Mouse (Mus musculus): ENCODE measurements around the gene Sgcd. TPM values are rescaled to one million over a fixed set of nuclear protein-coding genes. Genes with fewer than 3 reads are reported as not detected.

Sgcd gene
- polyA plus RNA-seq, 1 experiment from 2014 or later, result not detected

DNA sequence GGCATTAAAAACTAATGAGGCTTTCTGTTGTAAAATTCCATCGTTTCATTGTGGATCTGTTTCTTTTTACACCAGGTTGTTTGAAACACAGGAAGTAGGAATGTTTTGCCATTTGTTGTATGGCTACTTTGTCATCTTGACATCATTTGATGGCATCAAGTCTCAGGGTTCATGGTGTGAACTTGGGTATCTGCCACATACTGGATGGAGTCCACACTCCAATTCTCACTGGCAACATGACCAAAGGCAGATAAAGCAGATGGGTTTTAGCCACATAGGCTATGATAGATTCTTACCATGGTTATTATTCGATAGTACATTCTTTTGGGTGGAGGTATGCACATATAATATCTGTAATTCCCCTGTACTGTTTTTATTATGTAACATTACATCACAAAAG is 1106.3 kb downstream of the Sgcd start:
- no peaks in the 10 kb centered on the region for H3K79me2 ChIP-seq (ENCODE audit: inconsistent target)
- H3K27ac ChIP-seq, result no peak overlapping the region
- no peak overlapping the region for H3K4me3 ChIP-seq (ENCODE audit: inconsistent target)
- H3K36me3 ChIP-seq (ENCODE audit: inconsistent target), result no peaks in the 10 kb centered on the region
- WGBS (ENCODE audit: missing documents), result 84% methylated on average over 2 of the region's 2 CpGs

DNA sequence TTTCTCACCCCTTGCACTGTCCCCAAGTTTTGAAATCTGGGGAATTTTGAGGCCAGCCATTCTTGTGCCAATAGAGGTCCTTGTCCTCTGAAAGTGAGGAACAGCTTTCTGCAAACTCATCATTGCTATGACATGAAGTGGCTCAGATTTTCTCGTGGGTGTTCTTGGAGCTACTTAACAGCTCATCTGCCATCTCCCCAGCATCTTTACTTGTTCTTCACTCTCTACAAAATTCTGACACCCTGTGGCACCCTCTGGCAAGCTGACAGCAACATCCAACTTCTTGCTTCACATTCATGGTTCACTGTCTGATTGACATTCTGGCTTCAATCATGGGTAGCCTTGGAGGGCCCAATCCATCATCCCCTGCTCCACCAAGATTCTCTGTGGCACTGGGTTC is 1113.0 kb downstream of the Sgcd start:
- Histone ChIP-seq H3K4me3 (ENCODE audit: inconsistent target) (no peak overlapping the region), H3K79me2 (ENCODE audit: inconsistent target) (no peaks in the 10 kb centered on the region), H3K36me3 (ENCODE audit: inconsistent target) (no peaks in the 10 kb centered on the region), H3K27ac (no peak overlapping the region)
- whole genome bisulfite sequencing (ENCODE audit: missing documents), result 100% methylated on average over 1 of the region's 1 CpGs

GRCm38 (mm10) chr11:46868594-46868993 is 1120.2 kb downstream of the Sgcd start:
- Histone ChIP-seq H3K36me3 (ENCODE audit: inconsistent target) (no peaks in the 10 kb centered on the region), H3K4me3 (ENCODE audit: inconsistent target) (no peak overlapping the region), H3K27ac (no peak overlapping the region), H3K79me2 (ENCODE audit: inconsistent target) (no peaks in the 10 kb centered on the region)
- 84% methylated on average over 7 of the region's 7 CpGs for WGBS (ENCODE audit: missing documents)

DNA sequence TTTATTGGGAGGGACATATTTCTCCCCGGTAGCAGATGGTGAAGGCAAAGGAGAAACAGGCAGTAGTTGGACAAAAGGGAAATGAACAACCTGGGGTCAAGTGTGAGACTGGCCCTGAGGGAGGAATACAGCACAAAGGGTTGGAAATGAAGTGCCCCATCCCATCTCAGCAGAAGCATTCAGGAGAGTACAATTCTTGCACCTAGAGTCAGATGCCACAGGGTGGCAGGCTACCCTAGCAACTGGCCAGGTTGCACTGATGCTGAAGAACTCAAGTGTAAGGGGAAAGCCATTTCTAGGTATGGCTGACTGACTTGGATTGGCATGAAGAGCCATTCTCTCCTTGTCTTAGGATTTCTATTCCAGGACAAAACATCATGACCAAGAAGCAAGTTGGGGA is 1124.0 kb downstream of the Sgcd start:
- no peak overlapping the region for H3K4me3 ChIP-seq (ENCODE audit: inconsistent target)
- H3K79me2 ChIP-seq (ENCODE audit: inconsistent target), result no peaks in the 10 kb centered on the region
- 86% methylated on average over 1 of the region's 1 CpGs for WGBS (ENCODE audit: missing documents)
- no peaks in the 10 kb centered on the region for H3K36me3 ChIP-seq (ENCODE audit: inconsistent target)
- no peak overlapping the region for H3K27ac ChIP-seq

DNA sequence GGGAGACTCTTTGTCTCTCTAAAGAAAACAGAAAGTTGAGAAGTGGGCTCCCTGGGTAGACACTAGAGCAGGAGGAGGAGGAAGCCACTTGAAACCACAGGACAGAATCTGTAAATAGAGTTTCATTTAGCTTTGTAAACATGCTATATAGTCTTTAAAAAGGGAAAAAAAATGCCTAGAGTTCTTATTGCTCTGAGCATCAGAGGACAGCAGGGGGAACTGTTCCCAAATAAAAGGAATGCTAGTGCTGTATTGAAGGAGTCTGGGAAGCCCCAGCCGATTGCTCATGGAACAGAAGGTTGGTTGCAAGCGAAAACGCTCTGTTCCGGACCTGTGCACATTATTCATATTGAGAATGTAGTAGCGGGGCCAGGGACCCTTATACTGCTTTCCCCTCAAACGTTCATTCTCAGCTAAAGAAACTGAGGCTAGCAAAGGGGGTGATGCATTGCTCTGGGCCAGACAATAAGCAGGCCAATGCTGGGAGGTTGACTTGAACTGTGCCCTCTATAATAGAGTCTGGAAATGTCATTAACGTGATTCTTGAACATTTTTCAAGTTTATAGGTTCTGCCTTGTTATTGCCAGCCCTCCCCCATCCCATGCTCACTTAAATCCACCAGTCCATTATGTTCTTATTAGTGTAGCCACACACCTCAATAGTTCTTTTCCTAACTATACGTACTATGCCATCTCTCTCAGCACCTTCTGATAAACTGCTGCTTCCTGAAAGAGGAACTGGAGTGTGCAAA is 1140.4 kb downstream of the Sgcd start:
- 66% methylated on average over 8 of the region's 8 CpGs for WGBS (ENCODE audit: missing documents)
- Histone ChIP-seq H3K4me3 (ENCODE audit: inconsistent target) (no peak overlapping the region), H3K79me2 (ENCODE audit: inconsistent target) (no peaks in the 10 kb centered on the region), H3K27ac (no peak overlapping the region), H3K36me3 (ENCODE audit: inconsistent target) (no peaks in the 10 kb centered on the region)

GRCm38 (mm10) chr11:46847827-46848220 is 1140.9 kb downstream of the Sgcd start:
- H3K36me3 ChIP-seq (ENCODE audit: inconsistent target), result no peaks in the 10 kb centered on the region
- no peak overlapping the region for H3K27ac ChIP-seq
- WGBS (ENCODE audit: missing documents), result 76% methylated on average over 3 of the region's 3 CpGs
- H3K4me3 ChIP-seq (ENCODE audit: inconsistent target), result no peak overlapping the region
- H3K79me2 ChIP-seq (ENCODE audit: inconsistent target), result no peaks in the 10 kb centered on the region

DNA sequence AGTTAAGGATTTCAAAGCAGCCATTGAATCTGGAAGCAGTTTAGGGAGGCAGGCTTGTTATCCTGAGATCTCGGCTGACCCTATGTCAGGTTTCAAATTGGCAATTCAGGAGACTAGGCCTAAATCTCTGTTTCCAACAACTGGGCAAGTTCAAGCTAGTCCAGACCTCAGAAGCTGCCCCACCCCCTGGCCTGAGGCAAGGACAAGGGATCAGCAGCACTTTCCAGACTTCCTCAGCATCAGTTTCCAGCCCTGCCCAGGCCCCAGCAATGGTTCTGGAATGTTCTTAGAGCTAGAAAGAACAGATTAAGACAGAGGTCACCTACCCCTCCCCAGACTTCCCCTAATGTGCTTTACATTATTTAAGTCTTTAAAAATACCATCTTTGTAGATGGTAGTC is 1142.1 kb downstream of the Sgcd start:
- 86% methylated on average over 1 of the region's 1 CpGs for WGBS (ENCODE audit: missing documents)
- no peaks in the 10 kb centered on the region for H3K36me3 ChIP-seq (ENCODE audit: inconsistent target)
- no peaks in the 10 kb centered on the region for H3K79me2 ChIP-seq (ENCODE audit: inconsistent target)
- H3K4me3 ChIP-seq (ENCODE audit: inconsistent target), result no peak overlapping the region
- H3K27ac ChIP-seq, result no peak overlapping the region

Measured in macrophage (primary cell).